Mouse (Mus musculus): Measurements from ENCODE around the gene Flna. TPM values are rescaled to one million over a fixed set of nuclear protein-coding genes. Genes with fewer than 3 reads are reported as not detected.

Flna gene
- polyA plus RNA-seq, 1 experiment = not detected

DNA sequence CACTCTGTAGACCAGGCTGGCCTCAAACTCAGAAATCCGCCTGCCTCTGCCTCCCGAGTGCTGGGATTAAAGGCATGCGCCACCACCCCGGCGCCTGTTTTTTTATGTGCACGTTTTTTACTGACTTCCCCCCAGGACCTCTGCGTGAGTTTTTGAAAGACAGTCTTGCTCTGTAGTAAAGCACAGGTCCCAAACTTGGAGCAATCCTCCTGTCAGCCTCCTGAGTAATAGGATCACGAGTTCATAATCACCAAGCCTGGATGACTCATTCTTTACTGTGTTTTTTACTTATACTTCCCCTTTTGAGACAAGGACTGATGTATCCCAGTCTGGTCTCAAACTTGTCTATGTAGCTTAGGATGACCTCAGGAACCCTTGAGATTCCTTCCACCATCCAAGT, 28.3 kb upstream of the Flna start:
- Histone ChIP-seq H3K4me1 (ENCODE audit: control insufficient read depth, insufficient read depth, low read length) (peaks cover 5% of the 10 kb centered on the region), H3K27ac (ENCODE audit: insufficient read depth, low read depth, low read length) (no peak overlapping the region), H3K4me3 (ENCODE audit: insufficient read depth, low read depth, low read length) (no peak overlapping the region)
- TF ChIP-seq CTCF (IDR thresholded peaks at IDR 0.05; ENCODE audit: insufficient read depth, low read depth, low read length) = no peak
- TF ChIP-seq POLR2A (IDR thresholded peaks at IDR 0.05; ENCODE audit: insufficient read depth, low read depth, low read length) = no peak
- 75% methylated on average over 8 of the region's 8 CpGs for WGBS

DNA sequence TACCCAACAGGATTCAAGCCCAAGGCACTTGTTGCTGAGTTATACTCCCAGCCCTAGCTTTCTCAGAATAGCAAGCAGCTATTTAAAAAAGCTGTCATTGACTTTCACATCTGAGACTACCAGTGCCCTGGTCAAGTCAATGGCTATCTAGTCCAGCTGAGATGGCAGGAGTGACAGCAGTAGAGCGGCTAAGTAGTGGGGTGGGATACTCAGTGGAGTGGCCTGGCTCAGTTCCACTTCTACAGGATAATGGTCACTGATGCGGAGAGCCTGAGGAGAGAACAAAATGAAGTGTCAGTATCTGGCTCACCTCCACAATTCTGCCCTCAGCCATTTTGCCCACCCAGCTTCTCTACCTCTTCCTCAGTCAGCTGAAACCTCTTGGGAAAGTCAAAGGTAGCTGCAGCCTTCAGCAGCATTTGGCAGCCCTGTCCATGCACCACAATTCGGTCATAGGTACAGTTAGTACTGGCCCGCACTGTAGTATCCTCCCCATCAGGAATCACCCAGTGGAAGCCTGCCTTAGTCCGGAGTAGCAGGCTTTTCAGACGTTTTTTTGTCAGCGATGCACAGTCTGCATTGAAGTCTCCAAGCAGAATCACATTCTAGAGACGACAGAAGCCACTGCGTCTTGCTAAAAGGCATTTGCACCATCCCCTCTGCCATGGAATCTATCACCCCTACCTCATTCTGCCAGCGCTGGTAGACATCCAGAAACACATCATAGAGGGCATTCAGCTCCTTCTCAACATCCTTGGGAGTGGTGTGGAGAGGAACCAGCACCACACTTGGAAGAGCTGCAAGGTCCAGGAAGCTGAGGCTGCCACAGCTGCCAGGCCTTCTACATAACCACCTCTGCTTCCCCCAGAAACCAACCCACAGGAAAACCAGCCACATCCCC, 24.1 kb upstream of the Flna start:
- 38% methylated on average over 10 of the region's 10 CpGs for WGBS
- H3K4me3 ChIP-seq (ENCODE audit: insufficient read depth, low read depth, low read length) = no peak overlapping the region
- H3K27ac ChIP-seq (ENCODE audit: insufficient read depth, low read depth, low read length) = no peak overlapping the region
- no peaks in the 10 kb centered on the region for H3K4me1 ChIP-seq (ENCODE audit: control insufficient read depth, insufficient read depth, low read length)
- TF ChIP-seq CTCF (IDR thresholded peaks at IDR 0.05; ENCODE audit: insufficient read depth, low read depth, low read length) (no peak), POLR2A (IDR thresholded peaks at IDR 0.05; ENCODE audit: insufficient read depth, low read depth, low read length) (no peak)

- WGBS = 10% methylated on average over 27 of the region's 27 CpGs
- TF ChIP-seq POLR2A (IDR thresholded peaks at IDR 0.05; ENCODE audit: insufficient read depth, low read depth, low read length) (no peak), CTCF (IDR thresholded peaks at IDR 0.05; ENCODE audit: insufficient read depth, low read depth, low read length) (no peak)
Observed at GRCm38 (mm10) chrX:74270902-74271551, 21.4 kb upstream of the Flna start.

DNA sequence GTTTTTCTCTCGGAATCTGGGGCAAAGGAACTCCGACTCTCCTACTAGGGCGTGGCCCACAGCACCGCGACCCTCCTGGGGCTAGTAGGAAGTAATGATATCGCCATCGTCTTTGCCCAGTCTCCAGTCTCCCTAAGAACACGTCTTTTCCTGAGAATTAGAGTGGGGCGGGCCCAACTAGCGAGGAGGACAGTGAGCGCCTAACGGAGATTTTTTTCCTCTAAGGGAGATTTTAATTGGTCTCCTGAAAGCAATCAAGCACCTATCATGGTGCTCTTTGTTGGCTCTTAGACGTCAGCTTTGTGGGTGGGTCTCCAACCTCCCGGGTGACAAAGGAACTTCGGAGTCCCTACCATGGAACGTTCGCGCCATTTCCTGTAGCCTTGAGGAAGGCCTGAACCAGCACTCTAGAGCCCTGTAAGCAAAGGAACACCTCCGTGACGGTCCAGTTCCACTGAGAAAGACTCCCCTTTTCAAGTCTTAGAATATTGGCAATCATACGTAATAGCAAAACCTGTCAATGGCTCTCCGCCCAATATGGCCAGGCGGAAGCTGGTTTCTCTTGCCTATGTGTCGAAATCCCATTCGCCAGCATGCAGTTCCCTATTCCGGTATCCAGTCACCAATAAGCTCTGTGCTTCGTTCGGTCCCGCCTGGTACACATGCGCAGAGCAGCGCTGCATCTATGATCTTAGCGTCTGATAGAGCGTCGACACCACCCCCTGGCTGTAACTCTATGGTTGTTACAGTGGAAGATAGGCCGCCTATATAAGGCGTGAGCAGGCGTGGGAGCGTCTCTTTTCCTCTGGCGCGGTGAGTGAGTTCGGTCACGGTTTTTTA, 20.7 kb upstream of the Flna start, which contains the start of gene Rpl10:
Gene Rpl10 (plus strand): TSS at position 751 of the 840 bp plus-strand sequence.
- WGBS = 15% methylated on average over 42 of the region's 42 CpGs
- peak within 1 kb of the TSS; percentile 100 for H3K27ac ChIP-seq (ENCODE audit: insufficient read depth, low read depth, low read length)
- TF ChIP-seq POLR2A (IDR thresholded peaks at IDR 0.05; ENCODE audit: insufficient read depth, low read depth, low read length) (peak; percentile 83), CTCF (IDR thresholded peaks at IDR 0.05; ENCODE audit: insufficient read depth, low read depth, low read length) (no peak)
- no peaks in the 10 kb centered on the region for H3K4me1 ChIP-seq (ENCODE audit: control insufficient read depth, insufficient read depth, low read length)
- peak within 1 kb of the TSS; percentile 76 for H3K4me3 ChIP-seq (ENCODE audit: insufficient read depth, low read depth, low read length)

More at GRCm38 (mm10) chrX:74270902-74271551, 21.4 kb upstream of the Flna start:
- peak overlapping the region; percentile 76 for H3K4me3 ChIP-seq (ENCODE audit: insufficient read depth, low read depth, low read length)
- H3K27ac ChIP-seq (ENCODE audit: insufficient read depth, low read depth, low read length) = peak overlapping the region; percentile 44; the same call in 1 of the 2 replicates
- H3K4me1 ChIP-seq (ENCODE audit: control insufficient read depth, insufficient read depth, low read length) = no peaks in the 10 kb centered on the region

DNA sequence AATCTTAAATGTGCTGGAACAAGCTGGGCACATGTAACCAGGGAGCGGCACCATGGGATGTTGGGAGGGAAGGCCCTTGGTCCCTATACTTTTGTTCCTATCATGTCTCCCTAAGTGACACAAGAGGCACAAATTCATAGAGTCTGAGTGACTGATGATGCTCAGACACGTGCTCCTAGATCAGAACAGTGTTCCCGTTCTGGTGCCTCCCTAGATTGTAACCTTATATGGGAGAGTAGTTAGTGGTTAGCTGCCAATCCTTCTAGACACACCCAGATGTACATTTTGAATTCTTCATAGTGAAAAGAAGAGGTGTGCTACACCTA, 20.1 kb upstream of the Flna start:
- Histone ChIP-seq H3K4me3 (ENCODE audit: insufficient read depth, low read depth, low read length) (peak overlapping the region; percentile 61), H3K27ac (ENCODE audit: insufficient read depth, low read depth, low read length) (peak overlapping the region; percentile 100), H3K4me1 (ENCODE audit: control insufficient read depth, insufficient read depth, low read length) (no peaks in the 10 kb centered on the region)
- 15% methylated on average over 3 of the region's 3 CpGs for WGBS
- TF ChIP-seq POLR2A (IDR thresholded peaks at IDR 0.05; ENCODE audit: insufficient read depth, low read depth, low read length) = no peak
- TF ChIP-seq CTCF (IDR thresholded peaks at IDR 0.05; ENCODE audit: insufficient read depth, low read depth, low read length) = no peak

- Histone ChIP-seq H3K4me3 (ENCODE audit: insufficient read depth, low read depth, low read length) (no peak overlapping the region), H3K27ac (ENCODE audit: insufficient read depth, low read depth, low read length) (no peak overlapping the region), H3K4me1 (ENCODE audit: control insufficient read depth, insufficient read depth, low read length) (peaks cover 5% of the 10 kb centered on the region)
- TF ChIP-seq POLR2A (IDR thresholded peaks at IDR 0.05; ENCODE audit: insufficient read depth, low read depth, low read length) = no peak
- no peak for TF ChIP-seq CTCF (IDR thresholded peaks at IDR 0.05; ENCODE audit: insufficient read depth, low read depth, low read length)
- 93% methylated on average over 3 of the region's 3 CpGs for WGBS
Observed at GRCm38 (mm10) chrX:74257746-74258145, 8.1 kb upstream of the Flna start.

- Histone ChIP-seq H3K4me1 (ENCODE audit: control insufficient read depth, insufficient read depth, low read length) (peaks cover 5% of the 10 kb centered on the region), H3K27ac (ENCODE audit: insufficient read depth, low read depth, low read length) (peak overlapping the region; percentile 100), H3K4me3 (ENCODE audit: insufficient read depth, low read depth, low read length) (peak overlapping the region; percentile 97)
- WGBS = 15% methylated on average over 31 of the region's 31 CpGs
- TF ChIP-seq CTCF (IDR thresholded peaks at IDR 0.05; ENCODE audit: insufficient read depth, low read depth, low read length) = no peak
- no peak for TF ChIP-seq POLR2A (IDR thresholded peaks at IDR 0.05; ENCODE audit: insufficient read depth, low read depth, low read length)
Observed at GRCm38 (mm10) chrX:74254888-74255565, 5.4 kb upstream of the Flna start.
